Mouse (Mus musculus): Measurements from ENCODE around the gene 1700061G19Rik. TPM values are rescaled to one million over a fixed set of nuclear protein-coding genes. Genes with fewer than 3 reads are reported as not detected.

1700061G19Rik gene
- polyA plus RNA-seq, 1 experiment = 0.15 TPM

DNA sequence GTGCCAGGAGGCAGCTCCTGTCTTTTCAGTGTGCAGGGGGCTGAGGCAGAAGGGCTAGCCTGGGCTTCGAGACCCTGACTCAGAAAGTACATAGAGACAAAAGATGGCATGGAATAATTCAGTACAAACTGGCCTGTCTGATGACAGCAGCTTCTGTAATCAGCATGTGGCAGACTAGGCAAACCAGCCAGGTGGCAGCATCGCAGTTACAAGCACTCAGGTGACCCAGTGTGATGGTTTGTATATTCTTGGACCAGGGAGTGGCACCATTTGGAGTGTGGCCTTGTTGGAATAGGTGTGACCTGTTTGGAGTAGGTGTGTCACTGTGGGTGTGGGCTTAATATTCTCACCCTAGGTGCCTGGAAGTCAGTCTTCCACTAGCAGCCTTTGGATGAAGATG lies 34.5 kb downstream of the 1700061G19Rik start:
- 40% methylated on average over 2 of the region's 2 CpGs for WGBS
- DNase-seq (ENCODE audit: low read depth, low spot score) = peak; percentile 42

DNA sequence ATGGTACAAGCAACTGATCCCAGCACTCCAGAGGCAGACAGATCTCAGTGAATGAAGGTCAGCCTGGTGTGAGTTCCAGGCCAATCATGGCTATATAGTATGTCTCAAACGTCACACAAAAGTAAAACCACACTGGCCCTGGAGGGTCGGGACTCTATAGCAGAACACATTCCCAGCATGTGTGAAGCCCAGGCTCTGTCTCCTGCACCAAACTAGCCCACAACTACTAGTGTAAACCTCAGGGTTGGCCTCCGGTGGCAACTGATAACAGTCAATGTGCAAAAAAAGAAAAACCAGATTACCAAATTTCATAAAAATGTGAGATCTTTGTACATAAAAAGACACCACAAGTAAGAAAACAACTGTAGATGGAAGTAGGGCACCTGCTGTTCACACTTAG lies 37.7 kb downstream of the 1700061G19Rik start:
- DNase-seq (ENCODE audit: low read depth, low spot score) = no peak
- 92% methylated on average over 3 of the region's 3 CpGs for WGBS

DNA sequence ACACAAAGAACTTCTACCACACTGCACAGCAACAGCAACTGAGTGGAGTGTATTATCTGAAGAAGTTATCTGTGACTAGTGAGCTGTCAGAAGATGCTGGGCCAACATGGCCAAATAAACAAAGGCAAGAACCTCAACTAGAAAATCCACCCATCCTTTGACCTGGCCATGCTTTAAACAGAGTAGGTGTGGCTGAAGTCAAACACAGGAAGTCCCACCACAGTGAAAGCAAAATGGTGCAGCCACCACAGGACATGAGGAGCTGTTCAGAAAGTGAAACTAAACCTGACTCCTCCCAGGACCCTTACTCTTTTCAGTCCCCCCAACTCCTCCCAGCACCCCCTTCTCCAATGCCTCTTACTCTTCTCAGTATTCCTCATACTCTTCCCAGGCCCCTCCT lies 38.2 kb downstream of the 1700061G19Rik start:
- DNase-seq (ENCODE audit: low read depth, low spot score) = no peak

DNA sequence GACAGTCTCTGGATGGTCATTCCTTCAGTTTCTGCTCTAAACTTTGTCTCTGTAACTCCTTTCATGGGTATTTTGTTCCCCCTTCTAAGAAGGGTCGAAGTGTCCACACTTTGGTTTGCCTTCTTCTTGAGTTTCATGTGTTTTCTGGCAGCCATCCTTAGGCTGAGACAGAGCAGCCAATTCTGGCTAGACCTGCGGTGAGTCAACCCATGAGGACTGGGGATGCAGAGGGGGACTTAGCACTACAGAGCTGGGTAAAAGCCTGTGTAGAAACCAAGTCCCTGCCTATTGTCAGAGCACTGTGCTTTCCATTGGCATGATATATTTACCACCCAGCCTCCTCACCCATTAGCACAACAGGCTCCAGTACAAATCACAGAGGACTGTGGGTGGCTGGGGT lies 41.9 kb downstream of the 1700061G19Rik start:
- 78% methylated on average over 2 of the region's 2 CpGs for WGBS
- no peak for DNase-seq (ENCODE audit: low read depth, low spot score)

DNA sequence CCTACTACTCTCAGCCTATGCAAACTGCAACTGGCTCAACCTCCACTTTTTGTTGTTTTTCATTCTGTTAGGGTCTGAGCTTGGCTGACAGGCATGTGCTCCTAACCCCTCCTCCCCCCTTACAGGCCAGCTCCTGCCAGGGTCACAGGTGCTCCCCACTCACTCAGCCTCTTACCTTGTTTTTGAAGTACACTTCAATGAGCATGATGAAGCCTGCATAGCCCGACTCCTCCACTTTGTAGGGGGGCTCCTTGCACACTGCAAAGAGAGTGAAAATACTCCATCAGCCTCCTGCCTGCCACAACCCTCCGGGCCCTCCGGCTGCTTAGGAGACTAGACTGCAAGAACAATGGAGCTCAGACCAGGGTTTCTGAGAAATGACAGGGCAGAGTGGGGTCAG lies 44.4 kb downstream of the 1700061G19Rik start:
- no peak for DNase-seq (ENCODE audit: low read depth, low spot score)
- WGBS = 94% methylated on average over 3 of the region's 3 CpGs

DNA sequence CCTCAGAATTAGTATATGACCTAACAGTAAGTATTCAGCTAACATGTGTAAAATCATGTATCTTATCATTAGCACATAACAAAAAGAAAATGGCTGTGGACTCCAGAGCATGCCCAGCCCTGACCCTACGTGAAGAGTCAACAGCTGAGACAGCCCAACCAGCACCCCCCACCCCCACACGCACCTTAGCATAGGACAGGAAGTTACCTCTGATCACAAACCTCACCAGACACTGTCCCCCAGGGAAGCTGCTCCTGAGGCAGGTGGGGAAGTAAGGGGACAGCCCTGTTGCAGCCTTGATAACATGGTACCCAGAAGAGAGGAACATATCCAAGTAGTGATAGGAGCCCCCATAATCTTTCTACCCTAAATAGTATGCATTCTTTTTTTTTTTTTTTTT lies 50.7 kb downstream of the 1700061G19Rik start:
- 97% methylated on average over 2 of the region's 2 CpGs for WGBS
- no peak for DNase-seq (ENCODE audit: low read depth, low spot score)

DNA sequence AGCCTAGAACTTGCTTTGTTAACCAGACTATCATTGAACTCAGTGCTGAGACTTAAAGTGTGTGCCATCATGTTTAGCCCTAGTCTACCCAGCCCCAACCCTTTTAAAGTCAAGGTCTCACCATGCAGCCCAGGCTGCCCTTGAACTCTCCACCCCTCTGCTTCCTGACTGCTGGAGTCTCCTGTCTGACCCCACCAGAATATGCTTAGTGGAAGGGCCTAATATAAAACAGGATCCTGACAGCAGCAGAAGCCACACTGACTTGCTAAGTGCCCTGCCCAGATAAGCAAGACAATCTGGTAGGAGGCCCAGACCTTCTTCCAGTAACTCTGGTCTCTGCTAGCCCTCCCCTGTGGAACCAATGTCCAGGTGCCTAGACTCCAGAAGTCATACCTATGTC lies 53.8 kb downstream of the 1700061G19Rik start:
- DNase-seq (ENCODE audit: low read depth, low spot score) = no peak

DNA sequence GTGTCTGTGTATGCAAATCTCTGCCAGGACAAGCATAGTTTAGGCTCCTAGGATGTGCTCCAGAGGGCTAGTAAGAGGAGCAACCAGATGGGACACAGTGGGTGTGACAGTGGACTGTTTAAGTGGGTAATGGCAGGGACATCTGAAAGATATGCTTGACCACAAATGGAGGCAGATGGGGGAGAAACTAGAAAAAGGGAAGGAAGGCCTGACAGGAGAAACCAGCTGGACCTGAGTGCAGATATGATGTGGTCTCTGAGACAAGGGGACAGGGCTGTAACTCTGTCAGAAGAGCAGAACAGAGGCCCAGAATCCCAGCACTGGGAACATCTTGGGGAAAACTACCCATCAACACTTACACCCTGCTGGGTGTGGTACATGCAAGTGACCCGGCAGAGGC lies 54.3 kb downstream of the 1700061G19Rik start:
- 63% methylated on average over 1 of the region's 1 CpGs for WGBS

DNA sequence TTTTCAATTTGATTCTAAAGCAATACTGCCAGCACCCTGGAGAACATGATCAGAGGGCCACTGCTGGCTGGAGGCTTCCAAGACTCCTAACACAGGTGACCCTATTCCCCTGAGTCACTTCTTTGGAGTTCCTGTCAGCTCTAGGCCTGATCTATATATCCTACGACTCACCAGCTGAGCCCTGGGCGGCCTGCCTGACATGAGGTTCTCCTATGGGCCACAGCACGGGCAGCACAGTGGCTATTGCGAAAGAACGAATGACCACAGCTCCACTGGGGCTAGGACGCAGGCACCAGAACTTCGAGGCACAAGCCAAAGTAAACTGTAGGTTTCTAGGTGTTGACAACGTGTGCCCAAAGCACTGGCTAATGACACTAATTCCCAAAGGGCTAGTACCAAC lies 54.7 kb downstream of the 1700061G19Rik start:
- WGBS = 65% methylated on average over 8 of the region's 8 CpGs
- DNase-seq (ENCODE audit: low read depth, low spot score) = no peak

More for the DNA sequence above, 54.3 kb downstream of the 1700061G19Rik start:
- no peak for DNase-seq (ENCODE audit: low read depth, low spot score)

DNA sequence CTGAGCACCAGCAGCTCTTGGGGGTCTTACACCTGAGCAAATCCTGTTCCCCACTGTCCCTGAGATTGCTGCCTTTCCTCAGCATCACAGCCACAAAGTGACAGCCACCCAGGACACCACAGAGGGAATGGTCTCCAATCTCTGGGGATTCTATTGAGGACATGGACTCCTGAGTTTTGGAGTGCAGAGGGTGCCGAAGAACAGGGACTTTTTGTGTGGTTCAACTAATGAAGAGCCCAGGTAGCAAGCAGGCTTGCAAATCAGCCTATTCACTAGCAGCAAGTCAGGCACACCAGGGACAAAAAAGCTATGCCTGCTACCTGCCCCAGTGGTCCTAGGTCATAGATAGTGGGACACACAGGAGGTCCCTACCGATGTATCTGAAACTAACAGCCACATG lies 58.1 kb downstream of the 1700061G19Rik start:
- DNase-seq (ENCODE audit: low read depth, low spot score) = no peak
- 98% methylated on average over 2 of the region's 2 CpGs for WGBS

DNA sequence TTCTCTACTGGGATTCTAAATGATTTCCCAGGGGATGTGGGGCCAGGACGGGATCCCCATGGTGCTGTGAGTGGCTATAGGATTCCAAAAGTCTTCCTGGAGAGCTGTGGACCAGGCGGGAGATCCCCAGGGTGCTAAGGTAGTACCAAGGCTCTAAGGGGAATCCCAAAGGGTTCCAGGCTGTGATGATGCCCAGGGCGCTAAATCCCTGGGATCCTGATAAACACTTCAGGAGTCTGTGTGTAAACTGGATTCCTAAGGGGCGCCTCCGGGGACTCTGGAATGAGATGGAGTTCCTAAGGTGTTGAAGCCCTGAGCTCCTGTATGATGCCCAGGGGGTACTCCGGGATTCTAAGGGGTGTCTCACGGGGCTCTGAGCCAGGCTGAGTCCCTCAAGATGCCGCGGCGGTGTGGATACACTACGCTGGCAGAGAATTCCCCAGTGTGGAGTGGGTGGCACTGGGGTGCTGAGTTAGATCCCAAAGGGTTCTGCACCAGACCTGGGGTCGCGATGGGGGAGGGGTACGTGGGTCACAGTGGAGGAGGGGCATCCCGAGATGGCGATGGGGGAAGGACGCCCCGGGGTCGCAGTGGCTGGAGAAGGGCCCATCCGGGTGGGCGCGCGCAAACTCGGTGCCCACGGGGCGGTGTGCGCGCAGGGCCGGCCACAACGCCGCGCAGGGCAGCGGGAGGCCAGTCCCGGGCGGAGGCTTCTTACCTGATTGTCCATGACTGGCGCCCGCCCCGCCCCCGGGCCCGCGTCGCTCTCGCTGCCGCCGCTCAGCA lies 59.5 kb downstream of the 1700061G19Rik start:
- 1% methylated on average over 31 of the region's 45 CpGs for WGBS
- DNase-seq (ENCODE audit: low read depth, low spot score) = no peak

DNA sequence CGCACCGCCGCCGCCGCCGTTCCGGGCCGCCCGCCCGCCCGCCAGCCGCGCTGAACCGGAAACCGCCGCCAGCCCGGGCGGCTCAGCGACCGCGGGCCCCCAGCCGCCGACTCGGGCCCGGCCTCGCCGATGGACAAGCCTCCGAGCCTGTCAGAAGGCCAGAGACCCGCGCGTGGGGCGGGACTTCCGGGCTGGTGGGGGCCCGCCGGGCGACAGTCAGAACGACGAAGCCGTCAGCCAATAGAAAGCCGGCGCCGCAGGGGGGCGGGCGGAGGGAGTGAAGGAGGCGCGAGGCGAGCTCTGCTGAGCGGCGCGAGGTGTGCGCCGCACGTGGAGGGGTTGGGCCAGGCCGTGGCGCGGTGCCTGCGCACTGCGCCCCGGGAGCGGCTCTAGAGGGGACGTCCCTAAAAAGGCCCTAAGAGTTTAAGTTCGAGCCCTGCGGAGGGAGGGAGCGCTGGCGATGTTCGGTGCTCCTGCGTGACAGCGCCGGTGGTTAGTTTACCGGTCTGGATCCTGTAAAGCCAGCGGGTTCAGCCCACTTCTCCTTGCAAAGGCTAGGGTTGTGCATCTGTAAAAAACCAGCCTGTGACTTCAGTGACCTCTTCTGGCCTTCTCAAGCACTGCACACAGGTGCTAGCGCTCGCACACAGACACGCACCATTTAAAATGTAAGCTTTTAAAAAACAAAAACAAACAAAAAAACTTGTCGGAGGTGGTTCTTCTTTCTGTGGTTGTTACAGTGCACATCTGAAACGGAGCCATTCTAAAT lies 60.3 kb downstream of the 1700061G19Rik start, which contains the start of gene Mllt1:
TSS of gene Mllt1 (minus strand) at position 53 of the 769 bp plus-strand sequence.
- DNase-seq (ENCODE audit: low read depth, low spot score) = peak; percentile 93
- 6% methylated on average over 71 of the region's 76 CpGs for WGBS

DNA sequence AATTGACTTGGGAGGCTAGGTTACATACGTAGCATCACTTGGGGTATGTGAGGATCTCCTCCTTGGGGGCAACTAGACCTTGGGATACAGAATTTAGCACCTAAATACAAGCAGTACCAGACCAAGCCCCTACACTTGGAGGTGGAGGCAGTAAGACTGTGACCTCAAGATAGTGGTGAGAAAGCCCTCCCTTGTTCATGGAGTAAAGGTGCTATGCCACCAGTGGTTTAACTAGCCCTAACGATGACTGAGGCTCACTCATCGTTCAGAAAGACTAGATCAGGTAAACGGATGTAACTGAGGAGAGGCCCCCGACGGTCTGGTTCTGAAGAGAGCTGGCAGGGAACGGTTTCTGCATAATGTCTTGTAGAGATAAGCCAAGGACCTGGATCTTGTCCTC lies 61.5 kb downstream of the 1700061G19Rik start:
- WGBS = 93% methylated on average over 7 of the region's 7 CpGs
- DNase-seq (ENCODE audit: low read depth, low spot score) = no peak

Other genes with a start within 250 kb of the 1700061G19Rik start
- 45.1 and 53.6 TPM in 2 replicates for gene Lonp1, start 248.6 kb upstream of the 1700061G19Rik start, polyA plus RNA-seq (2012; rRNA removed)
- 0.27 and 0.33 TPM in 2 replicates for gene Catsperd, start 247.3 kb upstream of the 1700061G19Rik start, polyA plus RNA-seq (2012; rRNA removed)
- gene Ranbp3, start 202.2 kb upstream of the 1700061G19Rik start, polyA plus RNA-seq (2012; rRNA removed) = 62.5 and 73.0 TPM in 2 replicates
- 662 and 682 TPM in 2 replicates for gene Ndufa11, start 157.7 kb upstream of the 1700061G19Rik start, polyA plus RNA-seq (2012; rRNA removed)
- gene Vmac, start 157.5 kb upstream of the 1700061G19Rik start, polyA plus RNA-seq (2012; rRNA removed) = 10.4 and 10.5 TPM in 2 replicates
- 11.0 and 11.7 TPM in 2 replicates for gene Nrtn, start 117.9 kb upstream of the 1700061G19Rik start, polyA plus RNA-seq (2012; rRNA removed)
- 42.7 and 53.1 TPM in 2 replicates for gene Dus3l, start 110.7 kb upstream of the 1700061G19Rik start, polyA plus RNA-seq (2012; rRNA removed)
- gene Prr22, start 105.2 kb upstream of the 1700061G19Rik start, polyA plus RNA-seq (2012; rRNA removed) = 3.3 and 4.1 TPM in 2 replicates
- gene Rfx2, start 44.5 kb upstream of the 1700061G19Rik start, polyA plus RNA-seq (2012; rRNA removed) = 6.2 and 9.9 TPM in 2 replicates
- gene Acsbg2, start 1.0 kb upstream of the 1700061G19Rik start, polyA plus RNA-seq (2012; rRNA removed) = not detected in 2 replicates
- gene Mllt1, start 59.9 kb downstream of the 1700061G19Rik start, polyA plus RNA-seq (2012; rRNA removed) = 32.3 and 39.8 TPM in 2 replicates
- gene Acer1, start 106.6 kb downstream of the 1700061G19Rik start, polyA plus RNA-seq (2012; rRNA removed) = 13.3 and 19.9 TPM in 2 replicates
- gene Clpp, start 114.8 kb downstream of the 1700061G19Rik start, polyA plus RNA-seq (2012; rRNA removed) = 124 and 128 TPM in 2 replicates
- 30.1 and 31.5 TPM in 2 replicates for gene Alkbh7, start 121.9 kb downstream of the 1700061G19Rik start, polyA plus RNA-seq (2012; rRNA removed)
- not detected in 2 replicates for gene Pspn, start 124.5 kb downstream of the 1700061G19Rik start, polyA plus RNA-seq (2012; rRNA removed)
- gene Gtf2f1, start 135.8 kb downstream of the 1700061G19Rik start, polyA plus RNA-seq (2012; rRNA removed) = 37.4 and 43.8 TPM in 2 replicates
- gene Gm17949, start 136.0 kb downstream of the 1700061G19Rik start, polyA plus RNA-seq (2012; rRNA removed) = not detected in 2 replicates
- 45.6 and 60.9 TPM in 2 replicates for gene Khsrp, start 156.0 kb downstream of the 1700061G19Rik start, polyA plus RNA-seq (2012; rRNA removed)
- not detected in 2 replicates for gene Slc25a41, start 166.2 kb downstream of the 1700061G19Rik start, polyA plus RNA-seq (2012; rRNA removed)
- gene Crb3, start 183.6 kb downstream of the 1700061G19Rik start, polyA plus RNA-seq (2012; rRNA removed) = 175 and 198 TPM in 2 replicates
- 16.5 TPM in 2 replicates for gene Slc25a23, start 184.4 kb downstream of the 1700061G19Rik start, polyA plus RNA-seq (2012; rRNA removed)
- 7.2 and 10.8 TPM in 2 replicates for gene Dennd1c, start 203.0 kb downstream of the 1700061G19Rik start, polyA plus RNA-seq (2012; rRNA removed)
- gene Tubb4a, start 212.3 kb downstream of the 1700061G19Rik start, polyA plus RNA-seq (2012; rRNA removed) = 3.2 and 4.2 TPM in 2 replicates
- 3.3 and 3.5 TPM in 2 replicates for gene Tnfsf9, start 229.8 kb downstream of the 1700061G19Rik start, polyA plus RNA-seq (2012; rRNA removed)

Measured in large intestine, adult 2 months (tissue).